Mouse (Mus musculus): Measurements from ENCODE around the gene Mre11a. TPM values are rescaled to one million over a fixed set of nuclear protein-coding genes. Genes with fewer than 3 reads are reported as not detected.
A peak's percentile ranks its signal among the peaks of the same experiment; 100 is the strongest.

Gene Mre11a
- total RNA-seq, 2 experiments from 2014 or later = 11.6 to 13.6 TPM

DNA sequence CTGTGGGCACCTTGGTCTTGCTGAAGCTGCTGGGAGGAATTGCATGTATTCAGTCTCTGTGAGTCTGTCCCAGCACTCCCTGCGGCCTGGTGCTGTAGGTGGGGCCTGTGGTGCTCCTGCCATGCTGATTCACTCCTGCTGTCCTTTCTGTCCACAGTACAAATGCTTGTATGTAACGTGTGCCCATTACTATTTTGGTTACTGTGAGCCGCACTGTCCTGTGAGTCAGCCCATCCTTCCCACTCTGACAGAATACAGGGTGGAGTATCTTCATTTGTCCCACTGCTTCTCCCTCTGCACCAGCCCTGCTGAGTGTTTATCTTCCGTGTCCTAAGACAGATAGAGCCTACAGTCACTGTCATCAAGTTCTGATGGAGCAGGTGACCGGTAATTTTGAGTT, 25.7 kb downstream of the Mre11a start:
- DNase-seq (ENCODE audit: low spot score in 2 of 2) = no peak

DNA sequence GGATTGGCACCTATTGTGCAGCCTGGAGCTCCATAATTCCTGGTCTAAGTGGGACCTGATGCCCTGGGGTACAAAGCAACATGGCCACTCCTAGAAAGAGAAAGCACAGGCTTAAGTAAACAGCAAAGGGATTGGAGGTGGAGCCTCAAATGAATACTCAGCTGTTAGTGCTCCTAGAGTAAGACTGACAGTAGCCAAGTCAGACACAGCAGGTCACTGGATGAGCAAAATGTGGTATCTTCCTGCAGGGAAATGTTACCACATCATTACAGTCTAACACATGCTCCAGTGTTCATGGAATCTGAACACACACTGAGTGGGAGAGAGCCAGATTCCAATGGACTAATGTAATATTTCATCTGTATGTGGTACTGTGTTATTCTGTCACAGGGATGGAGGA, 36.9 kb downstream of the Mre11a start:
- no peak for DNase-seq (ENCODE audit: low spot score in 2 of 2)

DNA sequence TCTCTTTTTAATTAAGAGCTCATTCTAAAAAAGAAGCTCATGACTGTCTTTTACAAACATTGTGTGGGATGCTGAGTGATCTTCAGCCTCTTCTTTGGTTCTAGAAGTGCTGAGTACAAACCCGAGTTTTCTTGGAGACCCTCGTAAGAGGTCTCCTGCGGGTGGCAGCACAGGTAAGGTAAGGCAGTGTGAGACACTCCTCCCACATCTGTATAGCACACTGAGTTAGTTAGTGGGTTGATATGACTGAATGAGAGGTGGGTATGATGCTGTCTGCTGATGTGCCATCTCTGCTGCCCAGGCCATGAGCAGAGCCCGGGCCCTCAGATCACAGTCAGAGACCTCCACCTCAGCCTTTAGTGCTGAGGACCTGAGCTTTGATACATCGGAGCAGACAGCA, 40.4 kb downstream of the Mre11a start:
- no peak for DNase-seq (ENCODE audit: low spot score in 2 of 2)

DNA sequence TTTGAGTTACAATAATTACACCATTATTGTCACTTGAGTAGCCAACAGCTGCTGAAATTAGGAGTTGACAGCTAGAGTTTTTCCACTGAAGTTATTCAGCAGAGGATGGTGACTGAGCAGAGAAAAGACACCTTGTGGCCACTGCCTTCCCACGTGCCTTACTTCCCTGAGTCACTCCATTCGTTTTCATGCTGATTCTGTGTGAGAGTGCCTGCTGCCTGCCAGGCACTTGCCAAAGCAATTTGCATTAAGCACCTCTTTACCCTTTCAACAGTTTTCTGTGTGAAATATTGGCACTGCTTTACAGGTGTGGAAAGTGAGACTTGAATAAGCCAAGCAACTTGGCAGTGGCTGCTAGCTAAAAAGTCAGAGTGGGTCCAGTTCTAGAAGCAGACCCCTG, 43.4 kb downstream of the Mre11a start:
- no peak for DNase-seq (ENCODE audit: low spot score in 2 of 2)

DNA sequence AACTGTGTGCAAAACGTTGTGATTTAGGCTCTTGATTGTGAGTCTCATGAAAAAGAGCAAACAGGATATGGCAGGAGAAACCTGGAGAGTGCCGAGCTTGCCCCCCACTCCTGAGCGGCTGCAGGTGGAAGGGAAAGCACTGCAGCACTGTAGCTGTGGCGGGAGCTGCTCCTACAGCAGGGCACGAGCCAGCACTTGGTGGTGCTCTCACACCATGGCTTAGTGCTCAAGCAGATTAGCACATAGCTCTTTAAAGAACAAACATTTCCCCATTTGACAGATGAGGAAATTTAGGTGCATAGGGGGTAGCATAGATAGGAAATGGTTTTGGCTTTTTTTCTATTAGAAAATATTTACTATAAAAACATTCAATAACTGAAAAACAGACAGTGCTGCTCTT, 47.6 kb downstream of the Mre11a start:
- no peak for DNase-seq (ENCODE audit: low spot score in 2 of 2)

DNA sequence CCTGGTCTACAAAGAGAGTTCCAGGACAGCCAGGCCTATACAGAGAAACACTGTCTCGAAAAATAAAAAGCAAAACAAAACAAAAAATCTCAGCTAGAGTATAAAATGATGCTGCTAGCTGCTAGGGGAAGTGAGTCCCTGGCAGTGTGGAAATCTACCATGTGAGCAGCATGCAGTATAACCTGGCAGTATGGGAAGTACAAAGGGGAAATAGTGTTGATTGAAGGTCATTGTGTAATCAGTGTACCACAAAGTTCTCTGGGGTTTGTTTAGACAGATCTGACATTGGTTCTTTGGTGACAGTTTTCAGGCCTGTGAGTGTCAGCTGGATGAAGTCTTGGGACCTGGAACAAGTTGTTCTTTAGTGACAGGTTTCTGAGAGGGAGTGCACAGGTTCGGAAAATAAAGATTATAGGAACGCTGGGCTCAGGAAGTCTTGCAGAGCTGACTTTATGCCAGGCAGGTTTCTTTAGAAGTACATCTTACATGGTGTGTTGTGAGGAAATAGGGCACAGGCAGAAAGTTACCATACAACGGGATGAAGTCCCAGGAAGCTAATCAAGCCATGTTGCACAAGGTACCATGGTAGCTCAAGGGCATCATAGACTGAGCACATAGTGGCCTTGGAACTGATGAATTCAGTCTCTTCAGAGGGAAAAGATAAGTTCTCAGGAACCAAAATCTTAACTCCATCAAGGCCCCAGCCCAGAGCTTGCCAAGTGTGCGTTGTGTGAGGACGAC, 51.1 kb downstream of the Mre11a start:
- DNase-seq (ENCODE audit: low spot score in 2 of 2) = no peak

DNA sequence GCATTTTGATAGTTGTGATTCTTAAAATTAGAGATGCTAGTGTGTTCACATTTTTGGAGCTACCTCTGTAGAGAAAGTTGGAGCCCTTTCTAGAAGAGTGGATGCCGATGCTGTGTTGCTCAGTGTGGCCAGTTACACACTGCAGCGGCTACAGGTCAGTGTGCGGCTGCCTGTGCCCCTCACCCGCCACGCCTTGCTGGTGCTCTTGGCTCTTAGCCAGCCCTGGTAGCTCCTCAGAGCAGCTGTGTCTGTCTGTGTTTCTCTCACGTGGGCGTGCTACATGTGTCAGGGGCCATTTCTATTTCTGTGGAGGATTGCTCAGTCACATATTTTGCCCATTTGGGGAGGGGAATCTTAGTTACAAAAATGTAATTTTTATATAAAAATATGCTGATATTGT, 55.1 kb downstream of the Mre11a start:
- DNase-seq (ENCODE audit: low spot score in 2 of 2) = no peak

DNA sequence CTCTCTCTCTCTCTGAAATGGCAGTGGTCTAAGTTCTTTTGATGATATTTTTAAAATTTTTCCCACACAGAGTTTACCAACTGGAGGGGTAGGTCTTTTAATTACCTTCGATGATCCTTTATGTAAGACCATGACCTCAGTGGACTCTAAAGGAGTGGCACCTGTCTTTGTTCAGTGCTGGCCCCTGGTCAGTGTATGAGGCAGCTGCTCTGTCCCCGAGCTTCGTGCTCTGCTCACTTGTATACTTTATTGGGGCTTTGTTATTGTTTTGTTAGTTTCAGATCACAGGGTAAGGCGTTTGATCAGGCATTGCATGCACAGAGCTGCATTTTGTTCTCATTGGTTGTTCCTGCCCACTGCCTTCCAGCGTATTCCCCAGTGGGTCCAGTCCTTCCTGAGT, 55.5 kb downstream of the Mre11a start:
- no peak for DNase-seq (ENCODE audit: low spot score in 2 of 2)

DNA sequence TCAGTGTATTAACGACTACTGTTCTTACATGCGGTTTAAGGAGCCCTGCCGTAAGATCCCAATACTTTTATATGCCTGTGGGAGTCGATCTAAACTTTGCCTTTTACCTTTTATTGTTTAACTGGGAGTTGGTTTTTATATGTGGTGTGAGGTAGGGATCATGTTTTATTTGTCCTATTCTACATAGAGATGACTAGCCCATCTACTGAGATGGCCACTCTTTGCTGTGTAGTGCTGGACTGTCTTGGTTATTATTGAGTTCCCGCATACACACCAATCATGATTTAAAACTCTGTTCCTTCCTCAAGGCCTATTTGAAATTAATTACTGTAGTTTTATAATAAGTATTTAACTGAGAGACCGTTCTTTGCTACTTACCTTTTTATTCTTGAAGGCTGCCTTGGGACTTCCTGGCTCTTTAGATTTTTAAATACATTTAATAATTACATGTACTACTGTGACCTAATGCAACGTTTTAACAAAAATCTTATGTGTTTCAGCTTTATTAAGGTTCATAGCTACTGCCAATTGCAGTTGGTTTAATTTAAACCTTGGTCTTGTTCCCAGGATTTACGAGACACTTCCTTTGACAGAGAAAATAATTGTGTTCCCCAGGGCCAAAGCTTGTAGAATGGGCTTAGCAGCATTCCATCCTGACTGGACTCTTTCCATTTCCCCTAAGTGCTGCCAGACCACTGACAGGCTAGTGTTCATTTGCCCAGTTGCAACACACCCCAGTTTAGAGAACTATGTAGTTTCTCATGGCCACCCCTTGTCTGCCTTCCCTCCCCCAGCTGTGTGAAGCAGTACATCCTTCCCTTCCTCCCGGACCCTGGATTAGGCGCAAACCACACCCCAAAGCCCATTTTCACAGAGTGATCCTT, 57.7 kb downstream of the Mre11a start:
- no peak for DNase-seq (ENCODE audit: low spot score in 2 of 2)

DNA sequence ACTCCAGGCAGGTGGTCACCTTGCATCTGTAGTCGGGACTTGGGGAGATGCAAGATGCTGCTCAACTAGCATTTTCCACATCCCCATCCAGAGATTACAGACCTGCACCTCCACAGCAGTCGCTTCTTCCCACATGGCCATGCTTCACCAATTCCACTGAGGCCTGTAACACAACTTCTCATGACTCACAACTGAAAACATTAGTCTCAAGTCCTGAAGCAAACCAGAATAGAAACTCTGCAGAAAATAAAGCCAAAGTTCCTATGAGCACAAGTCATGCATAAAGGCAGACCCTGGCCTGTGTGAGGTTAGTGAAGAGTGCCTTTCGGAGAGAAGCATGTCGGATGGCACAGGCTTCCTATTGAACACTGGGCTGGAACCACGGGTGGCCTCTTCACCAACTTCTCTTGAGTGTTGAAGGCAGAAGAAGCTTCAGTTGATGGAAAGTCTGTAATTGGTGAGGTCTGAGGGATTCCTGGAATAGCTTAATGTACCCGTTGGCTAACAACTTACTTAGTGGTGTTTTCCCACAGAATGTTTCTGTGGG, 58.9 kb downstream of the Mre11a start:
- no peak for DNase-seq (ENCODE audit: low spot score in 2 of 2)

DNA sequence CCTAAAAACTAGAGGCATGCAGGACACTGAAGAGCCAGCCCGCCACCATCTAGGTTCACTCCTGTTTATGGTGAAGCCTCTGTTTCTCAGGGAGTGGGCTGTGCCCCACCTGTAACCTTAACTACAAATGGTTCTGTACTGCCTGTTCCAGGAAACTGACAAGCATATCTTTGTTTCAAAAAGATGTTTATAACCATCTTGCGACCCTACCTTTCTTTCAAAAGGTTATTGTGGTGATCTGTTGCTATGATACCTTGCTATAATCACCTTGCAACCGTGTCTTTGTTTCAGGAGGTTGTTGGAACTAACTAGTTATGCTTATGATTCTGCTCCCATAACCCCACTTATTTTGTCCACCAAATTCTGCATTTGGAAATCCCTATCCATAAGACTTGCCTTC, 59.4 kb downstream of the Mre11a start:
- no peak for DNase-seq (ENCODE audit: low spot score in 2 of 2)

DNA sequence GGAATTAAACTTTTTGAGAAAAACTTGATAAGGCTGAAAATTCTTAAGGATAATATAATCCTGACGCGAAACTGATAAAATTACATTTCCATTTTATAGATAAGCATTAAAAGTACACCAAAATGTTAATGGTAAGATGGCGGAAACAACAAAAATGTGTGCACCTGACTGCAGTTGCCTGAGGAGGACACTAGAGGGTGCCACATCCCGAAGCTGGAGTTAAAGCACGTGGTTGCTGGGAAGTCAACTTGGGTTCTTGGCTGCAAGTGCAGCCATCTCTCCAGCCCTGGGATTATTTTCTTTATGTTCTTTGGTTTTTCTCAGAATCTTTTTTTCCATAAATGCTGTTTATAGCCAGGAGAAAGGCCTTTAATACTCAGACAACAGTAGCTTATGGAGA, 62.0 kb downstream of the Mre11a start:
- no peak for DNase-seq (ENCODE audit: low spot score in 2 of 2)

DNA sequence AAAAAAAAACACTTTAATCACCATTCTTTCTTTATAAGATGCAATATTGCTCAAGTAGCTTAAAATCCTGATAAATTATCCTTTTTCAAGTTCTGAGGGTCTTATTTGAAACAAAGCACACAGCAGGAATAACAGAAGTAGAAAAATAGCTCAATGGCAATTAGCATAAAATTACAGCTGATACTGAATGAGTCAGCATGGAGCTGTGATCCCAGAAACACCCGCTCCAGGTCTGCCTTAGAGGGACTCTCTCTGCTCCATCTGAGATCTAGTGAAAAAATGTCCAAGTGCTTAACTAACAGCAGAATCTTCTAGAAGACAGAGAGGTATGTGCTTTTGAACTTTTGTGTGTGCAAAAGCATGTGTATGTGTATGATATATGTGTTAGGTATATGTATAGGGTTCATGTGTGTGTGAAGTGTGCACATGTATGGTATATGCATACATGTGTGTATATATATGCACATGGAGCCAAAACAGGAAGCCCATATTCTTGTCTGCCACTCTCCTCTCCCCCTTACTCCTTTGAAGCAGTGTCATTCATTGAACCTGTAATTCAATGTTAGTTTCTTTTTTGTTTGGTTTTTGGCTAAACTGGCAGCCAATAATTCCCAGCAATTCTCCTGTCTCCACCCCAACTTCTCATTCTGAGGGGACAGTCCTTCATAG, 63.9 kb downstream of the Mre11a start:
- DNase-seq (ENCODE audit: low spot score in 2 of 2) = no peak

DNA sequence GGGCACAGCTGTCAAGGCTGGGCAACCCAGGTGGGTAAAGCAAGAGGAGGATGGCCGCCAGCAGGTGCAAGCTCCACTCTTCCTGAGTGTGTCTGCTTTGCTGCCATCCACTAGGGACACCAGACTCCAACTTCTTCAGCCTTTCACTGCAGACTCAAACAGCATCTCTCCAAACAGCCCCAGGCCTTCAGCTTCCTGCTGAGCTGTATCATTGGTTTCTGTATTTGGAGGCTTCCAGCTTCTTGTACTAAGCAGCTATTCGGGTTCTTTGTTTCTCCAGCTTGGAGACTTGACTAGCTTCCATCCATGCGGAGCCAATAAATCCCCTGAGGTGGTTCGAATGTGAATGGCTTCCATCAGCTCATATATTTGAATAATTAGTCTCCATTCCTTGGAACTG, 70.1 kb downstream of the Mre11a start:
- no peak for DNase-seq (ENCODE audit: low spot score in 2 of 2)

DNA sequence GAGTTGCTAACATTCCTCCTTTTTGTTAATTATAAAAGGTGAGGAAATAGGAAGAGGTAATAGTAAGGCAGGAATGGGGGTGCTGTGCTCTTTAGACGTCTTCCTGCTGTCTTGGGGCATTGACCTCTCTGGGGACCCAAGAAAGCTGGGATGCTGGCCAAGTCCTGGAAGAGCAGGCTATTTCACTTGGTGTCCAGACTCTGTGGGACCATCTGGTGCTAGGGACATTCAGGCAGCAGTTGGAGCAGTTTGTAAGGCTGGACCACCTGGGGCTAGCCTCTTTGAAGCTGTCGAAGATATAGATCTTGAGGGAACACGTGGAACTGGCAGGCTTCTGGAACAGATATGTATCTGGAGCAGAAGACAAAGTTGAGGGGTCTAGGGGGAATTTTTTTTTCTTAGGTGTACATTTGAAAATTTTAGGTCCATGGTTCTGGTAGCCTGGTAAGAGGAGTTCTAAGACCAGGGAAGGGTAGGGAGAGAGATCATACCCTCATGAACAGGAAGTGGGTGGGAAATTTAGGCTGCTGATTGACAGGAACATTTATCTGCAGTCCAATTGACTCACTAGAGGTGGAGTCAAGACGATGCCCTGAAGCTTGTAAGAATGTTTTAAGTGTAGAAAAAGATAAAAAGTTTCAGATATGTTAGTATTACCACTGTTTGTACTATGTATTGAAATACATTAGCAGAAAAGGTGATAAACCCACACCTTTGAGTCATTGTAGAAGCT, 72.6 kb downstream of the Mre11a start:
- DNase-seq (ENCODE audit: low spot score in 2 of 2) = no peak

DNA sequence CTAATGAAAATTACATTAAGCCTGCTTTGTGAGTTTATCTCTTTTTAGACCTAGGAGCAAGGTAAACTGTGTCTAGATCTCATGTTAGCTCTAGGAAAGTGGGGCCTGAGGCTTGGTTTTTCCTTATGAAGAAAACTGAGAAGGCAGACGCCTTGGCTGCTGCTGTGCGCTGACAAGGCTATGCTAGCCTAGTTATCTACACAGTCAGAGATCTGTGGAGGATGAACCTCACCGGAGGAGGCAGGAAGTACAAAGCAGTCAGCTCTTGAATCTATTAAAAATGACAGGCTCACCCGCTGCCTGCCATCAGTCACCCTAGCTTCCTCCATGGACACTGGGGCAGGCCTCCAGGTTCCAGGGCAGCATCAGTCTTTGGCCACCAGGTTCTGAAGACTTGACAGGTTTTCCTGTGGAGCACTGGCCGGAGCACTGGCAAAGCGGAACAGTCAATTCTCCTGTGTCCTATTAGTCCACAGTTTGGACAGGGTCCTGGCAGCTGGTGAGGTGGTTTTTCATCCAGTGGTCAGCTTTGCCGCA, 73.8 kb downstream of the Mre11a start:
- DNase-seq (ENCODE audit: low spot score in 2 of 2) = no peak

DNA sequence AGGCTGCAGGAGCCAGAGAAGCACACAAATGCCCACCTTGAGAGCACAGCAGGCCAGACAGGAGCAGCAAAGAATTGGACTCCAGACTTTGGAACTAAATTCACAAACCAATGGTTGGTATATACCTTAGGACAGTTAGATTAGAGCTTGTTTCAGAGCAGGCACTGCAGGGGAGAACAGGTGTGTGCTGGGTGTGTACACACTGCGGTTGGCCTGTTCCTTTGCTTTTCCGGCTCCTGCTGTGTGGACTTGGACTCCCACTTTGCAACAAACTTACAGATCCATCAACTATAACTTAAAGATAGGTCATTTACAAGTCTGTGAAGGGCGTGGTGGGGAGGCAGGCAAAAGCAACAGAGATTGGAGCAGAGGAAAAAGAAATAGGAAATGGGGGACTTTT, 74.3 kb downstream of the Mre11a start:
- DNase-seq (ENCODE audit: low spot score in 2 of 2) = no peak

DNA sequence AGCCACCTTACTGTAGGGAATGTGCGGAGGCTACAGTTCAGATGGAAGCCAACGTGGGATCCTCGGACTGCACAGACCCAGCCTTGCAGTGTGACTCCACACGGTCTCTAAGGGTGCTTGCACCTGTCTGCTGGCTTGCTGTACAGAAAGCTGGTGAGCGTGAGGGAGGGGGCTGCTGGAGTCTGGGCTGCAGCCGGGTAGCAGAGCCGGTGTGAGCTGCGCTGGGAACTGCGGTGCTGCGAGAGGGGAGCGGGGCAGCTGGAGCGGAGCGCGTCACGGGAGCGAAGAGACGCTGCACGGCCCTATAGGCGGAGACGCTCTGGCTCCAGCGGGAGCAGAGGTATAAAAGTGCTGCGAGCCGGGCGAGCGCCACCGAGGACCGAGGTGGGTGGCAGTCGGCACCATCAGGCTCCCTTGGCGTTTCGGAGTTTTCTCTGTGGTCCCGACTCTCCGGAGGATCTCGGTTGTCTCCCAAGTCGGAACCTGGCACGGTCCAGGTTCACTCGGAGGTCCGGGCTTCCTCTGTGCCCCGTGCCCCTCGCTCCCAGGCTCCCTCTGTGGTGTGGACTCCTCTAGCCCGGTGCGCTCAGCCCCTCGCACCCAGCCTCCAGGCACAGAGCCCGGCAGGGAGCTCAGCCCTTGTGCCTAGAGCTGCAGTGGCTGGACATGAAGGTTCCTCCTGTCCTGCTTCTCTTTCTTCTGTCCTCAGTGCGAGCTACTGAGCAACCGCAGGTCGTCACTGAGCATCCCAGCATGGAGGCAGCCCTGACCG, 75.6 kb downstream of the Mre11a start, which contains the start of gene Gpr83:
TSS of gene Gpr83 (plus strand) at position 343 of the 772 bp plus-strand sequence.
- peak; percentile 34 to 48 for DNase-seq (ENCODE audit: low spot score in 2 of 2)

DNA sequence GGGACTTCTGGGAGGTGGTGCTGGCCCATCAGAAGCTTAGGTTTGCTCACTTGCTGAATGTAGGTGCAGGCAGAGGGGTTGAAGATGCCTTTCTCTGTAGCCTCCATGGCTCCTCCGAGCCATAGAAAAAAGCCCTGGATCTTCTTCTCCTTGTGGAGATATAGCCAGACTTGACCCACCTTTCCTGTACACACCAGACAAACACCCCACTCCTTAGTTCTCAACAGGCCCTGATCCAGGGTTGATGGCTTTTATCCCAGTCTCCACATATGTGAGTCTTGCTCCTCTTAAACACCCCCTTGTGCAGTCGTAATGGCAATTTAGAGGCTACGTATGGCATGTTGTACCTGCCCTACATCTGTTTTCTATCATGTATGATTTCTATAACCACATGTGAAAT, 78.7 kb downstream of the Mre11a start:
- no peak for DNase-seq (ENCODE audit: low spot score in 2 of 2)

DNA sequence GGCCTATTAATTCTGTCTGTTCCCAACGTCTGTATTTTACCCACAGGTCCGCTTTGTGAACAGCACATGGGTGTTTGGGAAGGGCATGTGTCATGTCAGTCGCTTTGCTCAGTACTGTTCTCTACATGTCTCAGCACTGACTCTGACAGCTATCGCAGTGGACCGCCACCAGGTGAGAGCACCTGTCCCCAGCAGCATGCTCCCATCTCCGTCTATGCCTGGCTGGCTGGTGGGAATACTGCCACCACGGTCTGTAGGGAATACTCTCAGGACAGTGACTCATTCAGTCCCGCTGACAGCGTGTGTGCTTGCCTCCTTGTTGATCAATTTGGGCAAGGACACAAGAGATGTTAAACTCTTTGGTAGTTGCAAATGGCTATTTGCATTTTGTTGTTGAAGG, 80.3 kb downstream of the Mre11a start:
- no peak for DNase-seq (ENCODE audit: low spot score in 2 of 2)

All from layer of hippocampus, postnatal 10 days (tissue).